Mouse (Mus musculus) megakaryocyte progenitor cell, adult 5-6 weeks (primary cell): Measurements from ENCODE around the gene Crygs. TPM values are rescaled to one million over a fixed set of nuclear protein-coding genes. Genes with fewer than 3 reads are reported as not detected.
"Not testable (repeated sequence)": the region's sequence is repeated elsewhere in the genome, so short reads cannot be mapped to it uniquely, and the experiment has no call there.

Experiments
- ATAC-seq: replicated peaks from 2 replicates; pipeline ENCODE4 v1.8.0; 2016; ENCODE audit warnings: mild to moderate bottlenecking, moderate TSS enrichment, inconsistent platforms; ENCODE audit not compliant: poor library complexity
- total RNA-seq, 2 experiments: library from RNA; stranded (forward) in 1 of 2; stranded (reverse) in 1 of 2; fragments of 157-497, 149-512 nt in 1 of 2; fragments of 200-1000 nt in 1 of 2; gene quantifications; 2 replicates each; pipeline versions ENCODE4 v1.2.3 to v1.2.4; 2015 to 2017

The Crygs gene
- total RNA-seq, 2 experiments from 2014 or later = not detected

DNA sequence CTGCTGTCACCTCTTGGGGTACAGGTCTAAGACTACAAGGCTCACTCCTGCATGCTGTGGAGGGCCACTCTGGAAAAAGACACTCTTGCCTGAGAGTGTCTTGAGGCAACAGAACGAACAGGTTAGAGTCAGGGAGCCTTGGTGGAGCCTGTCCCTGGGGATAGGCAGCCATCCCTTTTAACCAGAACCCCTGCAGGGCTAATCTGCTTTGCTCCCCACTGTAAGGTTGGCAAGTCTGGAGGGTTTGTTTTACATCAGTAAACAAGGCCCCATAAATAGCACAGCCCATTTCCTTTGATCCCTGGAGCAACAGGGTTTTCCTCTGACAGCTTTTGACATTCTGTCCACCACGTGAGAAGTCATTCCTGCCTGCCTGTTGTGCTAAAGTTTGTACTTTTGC is 20.1 kb downstream of the Crygs start:
- ATAC-seq = no peak

- no peak for ATAC-seq
These were observed 21.4 kb downstream of the Crygs start for GRCm38 (mm10) chr16:22789908-22790367.

GRCm38 (mm10) chr16:22782686-22783085 is 28.7 kb downstream of the Crygs start:
- no peak for ATAC-seq

DNA sequence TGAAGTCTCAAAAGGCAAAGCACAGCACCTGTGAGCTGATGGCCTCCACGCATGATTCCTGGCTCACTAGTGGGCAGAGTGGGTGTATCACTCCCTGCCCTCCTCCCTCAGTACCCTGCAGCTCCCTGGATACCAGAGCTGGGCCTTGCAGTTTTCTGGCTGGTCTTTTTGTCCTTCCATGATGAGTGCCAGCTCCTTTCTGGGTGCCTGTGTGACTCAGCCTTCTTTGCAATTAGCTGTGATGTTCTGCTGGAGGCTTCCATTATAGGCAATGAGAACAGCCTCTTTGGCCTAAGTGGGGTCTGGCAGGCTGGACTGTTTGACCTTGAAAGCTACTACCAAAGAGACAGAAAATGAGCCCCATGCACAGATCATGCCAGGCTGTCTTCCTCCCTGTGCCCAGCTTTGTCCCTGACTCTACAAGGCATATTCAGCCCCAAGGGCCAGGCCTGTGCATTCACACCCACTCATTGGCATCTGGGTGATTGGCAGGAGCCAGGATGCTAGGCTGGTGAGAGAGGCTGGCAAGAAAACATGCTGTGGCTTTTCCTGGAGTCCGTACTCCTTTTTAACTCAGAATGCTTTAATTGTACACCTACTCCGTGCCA is 32.0 kb downstream of the Crygs start:
- no peak for ATAC-seq

GRCm38 (mm10) chr16:22778296-22778695 is 33.1 kb downstream of the Crygs start:
- ATAC-seq = not testable (repeated sequence)

GRCm38 (mm10) chr16:22775471-22775985 is 35.8 kb downstream of the Crygs start:
- ATAC-seq = no peak

DNA sequence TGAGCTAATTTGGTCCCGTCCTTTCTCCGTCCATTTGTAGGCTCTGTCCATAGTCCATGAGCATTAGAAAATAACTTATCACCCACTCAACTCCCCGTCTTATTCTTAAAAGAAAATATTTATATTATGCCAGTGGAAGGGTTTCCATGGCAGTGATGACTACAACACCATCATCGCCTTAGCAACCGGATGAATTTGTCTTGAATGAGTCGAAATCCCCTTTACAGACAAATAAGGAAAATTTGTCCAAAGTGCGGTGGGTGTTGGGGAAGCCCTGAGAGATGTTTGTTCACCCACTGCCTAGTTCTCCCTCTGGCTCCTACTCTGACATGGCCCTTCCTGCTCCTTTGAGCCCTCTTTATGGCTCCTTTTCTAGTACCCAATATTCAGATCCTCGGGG is 42.7 kb downstream of the Crygs start:
- ATAC-seq = no peak

- no peak for ATAC-seq
These were observed 44.0 kb downstream of the Crygs start for GRCm38 (mm10) chr16:22767405-22767804.

DNA sequence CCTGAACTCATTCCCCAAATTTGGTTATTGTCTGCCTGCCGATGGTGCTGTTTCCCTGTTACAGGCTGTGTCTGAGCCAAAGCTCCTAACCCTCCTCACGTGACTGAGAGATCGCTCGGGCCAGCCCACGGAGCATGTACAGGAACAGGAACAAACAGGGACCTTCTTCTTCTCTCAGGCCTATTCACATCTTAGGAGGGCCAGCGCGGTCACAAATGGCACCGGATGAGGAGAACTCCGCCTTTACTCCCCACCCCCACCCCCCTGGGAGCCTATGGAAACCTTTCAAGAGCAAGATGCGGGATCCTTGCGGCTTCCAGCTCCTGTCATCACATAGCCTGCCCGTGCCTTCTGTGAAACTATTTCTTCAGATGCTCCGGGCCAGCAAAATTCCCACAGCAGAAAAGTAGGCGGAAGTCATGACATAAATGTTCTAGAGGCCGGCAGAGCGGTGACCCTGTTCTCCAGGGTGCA is 44.6 kb downstream of the Crygs start:
- no peak for ATAC-seq

DNA sequence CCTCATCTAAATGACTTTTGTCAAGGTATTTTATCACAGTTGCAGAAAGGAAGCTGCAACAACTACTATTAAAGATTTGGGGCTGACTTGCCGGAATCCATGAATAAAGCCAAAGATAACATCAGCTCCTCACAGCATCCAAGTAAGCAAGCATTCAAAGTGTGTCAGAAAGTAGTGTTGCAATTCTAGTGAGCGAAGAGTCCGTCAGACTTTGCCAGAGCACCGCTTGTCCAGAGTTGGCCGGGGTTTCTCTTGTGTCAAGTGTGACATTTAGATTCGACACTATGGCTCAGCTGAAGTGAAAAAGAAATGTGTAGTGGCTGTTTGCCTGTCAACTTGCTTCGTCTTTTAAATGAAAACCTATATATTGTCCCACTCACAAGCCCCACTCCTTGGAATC is 45.8 kb downstream of the Crygs start:
- no peak for ATAC-seq

Other genes starting within 250 kb of the Crygs start
- gene Dgkg, start 154.4 kb downstream of the Crygs start, total RNA-seq (2015) = 13.5 and 18.8 TPM in 2 replicates
- 13.9 and 14.0 TPM in 2 replicates for gene Dgkg, start 154.4 kb downstream of the Crygs start, total RNA-seq (2017)
- 20.2 and 21.6 TPM in 2 replicates for gene Tbccd1, start 46.1 kb upstream of the Crygs start, total RNA-seq (2015)
- 27.7 and 29.8 TPM in 2 replicates for gene Tbccd1, start 46.1 kb upstream of the Crygs start, total RNA-seq (2017)
- gene Dnajb11, start 46.3 kb upstream of the Crygs start, total RNA-seq (2015) = 86.1 and 89.8 TPM in 2 replicates
- 186 and 206 TPM in 2 replicates for gene Dnajb11, start 46.3 kb upstream of the Crygs start, total RNA-seq (2017)
- gene Ahsg, start 79.7 kb upstream of the Crygs start, total RNA-seq (2015) = not detected in 2 replicates
- not detected in 2 replicates for gene Ahsg, start 79.7 kb upstream of the Crygs start, total RNA-seq (2017)
- not detected in 2 replicates for gene Fetub, start 106.8 kb upstream of the Crygs start, total RNA-seq (2015)
- not detected in 2 replicates for gene Fetub, start 106.8 kb upstream of the Crygs start, total RNA-seq (2017)
- gene Hrg, start 139.5 kb upstream of the Crygs start, total RNA-seq (2015) = not detected in 2 replicates
- gene Hrg, start 139.5 kb upstream of the Crygs start, total RNA-seq (2017) = not detected in 2 replicates
- gene Kng2, start 217.9 kb upstream of the Crygs start, total RNA-seq (2015) = not detected in 2 replicates
- gene Kng2, start 217.9 kb upstream of the Crygs start, total RNA-seq (2017) = not detected in 2 replicates
- not detected in 2 replicates for gene Kng1, start 246.3 kb upstream of the Crygs start, total RNA-seq (2015)
- not detected in 2 replicates for gene Kng1, start 246.3 kb upstream of the Crygs start, total RNA-seq (2017)